Mouse (Mus musculus) thymus, adult 2 months (tissue): ENCODE data around the gene Naxd.

Experiments
- CTCF ChIP-seq: fragments of 200-500 bp; IDR thresholded peaks from 2 replicates; pipeline ENCODE4 v1.5.1; 2012; ENCODE audit warnings: mild to moderate bottlenecking, control low read depth, low read length, moderate library complexity, borderline replicate concordance; ENCODE audit not compliant: control insufficient read depth, poor library complexity, insufficient read depth; ENCODE audit errors: extremely low read depth
- POLR2A ChIP-seq: fragments of 200-500 bp; IDR thresholded peaks from 2 replicates; pipeline ENCODE4 v1.6.1; 2012; ENCODE audit warnings: mild to moderate bottlenecking, low read length, control low read depth, moderate library complexity; ENCODE audit not compliant: control insufficient read depth, poor library complexity, insufficient read depth; ENCODE audit errors: extremely low read depth

DNA sequence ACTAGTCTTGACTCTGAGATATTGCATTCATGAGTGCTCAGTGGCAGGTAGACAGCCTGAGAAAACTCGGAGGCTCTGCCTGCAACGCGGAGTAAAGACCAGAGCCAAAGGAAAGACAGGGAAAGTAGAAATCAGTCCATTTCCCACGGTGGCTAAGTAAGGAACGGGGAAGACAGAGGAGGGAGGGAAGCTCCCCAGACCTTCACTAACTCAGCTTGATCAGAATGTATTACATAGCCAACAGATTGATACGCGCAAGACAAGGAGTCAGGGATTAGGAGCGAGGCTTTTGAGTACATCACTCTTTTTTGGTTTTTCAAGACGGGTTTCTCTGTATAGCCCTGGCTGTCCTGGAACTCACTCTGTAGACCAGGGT, 20.1 kb upstream of the Naxd start:
- no peak for TF ChIP-seq CTCF
- no peak for TF ChIP-seq POLR2A
